Mouse (Mus musculus) lung, embryonic 16.5 days (tissue): ENCODE data around the gene Clybl. TPM values are rescaled to one million over a fixed set of nuclear protein-coding genes. Genes with fewer than 3 reads are reported as not detected.

Experiments
- ATAC-seq: fragments of 200-750 bp; cut with Nextera tagmentation; 2 replicates; pipeline ENCODE4 v1.8.0; 2017; ENCODE audit warnings: low read depth, mild to moderate bottlenecking, moderate library complexity
- H3K27ac ChIP-seq: fragments of 300-500 bp; sonication (generic); 2 replicates; pipeline ENCODE4 v1.5.1; 2014; ENCODE audit warnings: mild to moderate bottlenecking, control low read depth, low read length
- H3K27me3 ChIP-seq: fragments of 300-500 bp; sonication (generic); 2 replicates; pipeline ENCODE4 v1.6.1; 2014; ENCODE audit warnings: low read depth, low read length, mixed read lengths; ENCODE audit not compliant: control insufficient read depth, insufficient read depth
- H3K36me3 ChIP-seq: fragments of 300-500 bp; sonication (generic); 2 replicates; pipeline ENCODE4 v1.6.1; 2014; ENCODE audit warnings: low read length; ENCODE audit not compliant: control insufficient read depth, insufficient read depth
- H3K4me1 ChIP-seq: fragments of 300-500 bp; sonication (generic); replicated peaks from 2 replicates; pipeline ENCODE4 v1.6.1; 2014; ENCODE audit warnings: low read length, mixed read lengths; ENCODE audit not compliant: control insufficient read depth, insufficient read depth
- H3K4me2 ChIP-seq: fragments of 300-500 bp; sonication (generic); 2 replicates; pipeline ENCODE4 v1.6.1; 2014; ENCODE audit warnings: low read depth, low read length, control low read depth
- H3K4me3 ChIP-seq: fragments of 300-500 bp; sonication (generic); 2 replicates; pipeline ENCODE4 v1.5.1; 2014; ENCODE audit warnings: mild to moderate bottlenecking, low read length, control low read depth
- H3K9ac ChIP-seq: fragments of 300-500 bp; sonication (generic); 2 replicates; pipeline ENCODE4 v1.6.1; 2014; ENCODE audit warnings: low read length, control low read depth
- H3K9me3 ChIP-seq: fragments of 300-500 bp; sonication (generic); 2 replicates; pipeline ENCODE4 v1.6.1; 2016; ENCODE audit warnings: low read length; ENCODE audit not compliant: control insufficient read depth
- WGBS: fragments of 180-500 bp; shearing (Covaris S2); extraction: QIAGEN DNeasy Blood & Tissue Kit; methylation state at CpG from one replicate; pipeline ENCODE4 v1.1.7; 2014; 5-methylcytosine and 5-hydroxymethylcytosine counted together
- polyA plus RNA-seq: library from polyadenylated mRNA; unstranded; fragments of >200 nt; fragmentation: Nextera tagmentation; extraction: Ambion mirVana; gene quantifications from 2 replicates; pipeline ENCODE4 v1.2.1, GENCODE M21; 2015

The Clybl gene
- polyA plus RNA-seq, 1 experiment from 2014 or later = 22.3 TPM

GRCm38 (mm10) chr14:122404596-122405154 lies 223.2 kb downstream of the Clybl start:
- no peak overlapping the region for H3K9ac ChIP-seq
- WGBS = 83% methylated on average over 7 of the region's 7 CpGs
- H3K4me2 ChIP-seq = no peak overlapping the region
- no peak overlapping the region for H3K27ac ChIP-seq
- ATAC-seq = no peak
- no peak overlapping the region for H3K4me3 ChIP-seq
- no peaks in the 10 kb centered on the region for H3K9me3 ChIP-seq
- peaks cover 7% of the 10 kb centered on the region; the same call in 1 of the 2 replicates for H3K4me1 ChIP-seq
- H3K36me3 ChIP-seq = no peaks in the 10 kb centered on the region
- peaks cover 45% of the 10 kb centered on the region for H3K27me3 ChIP-seq

GRCm38 (mm10) chr14:122405236-122405635 lies 223.7 kb downstream of the Clybl start:
- Histone ChIP-seq H3K4me1 (peaks cover 7% of the 10 kb centered on the region; the same call in 1 of the 2 replicates), H3K36me3 (no peaks in the 10 kb centered on the region), H3K27me3 (peaks cover 45% of the 10 kb centered on the region), H3K9ac (no peak overlapping the region), H3K4me2 (no peak overlapping the region), H3K27ac (no peak overlapping the region), H3K9me3 (no peaks in the 10 kb centered on the region), H3K4me3 (no peak overlapping the region)
- ATAC-seq = no peak
- WGBS = 63% methylated on average over 12 of the region's 12 CpGs

DNA sequence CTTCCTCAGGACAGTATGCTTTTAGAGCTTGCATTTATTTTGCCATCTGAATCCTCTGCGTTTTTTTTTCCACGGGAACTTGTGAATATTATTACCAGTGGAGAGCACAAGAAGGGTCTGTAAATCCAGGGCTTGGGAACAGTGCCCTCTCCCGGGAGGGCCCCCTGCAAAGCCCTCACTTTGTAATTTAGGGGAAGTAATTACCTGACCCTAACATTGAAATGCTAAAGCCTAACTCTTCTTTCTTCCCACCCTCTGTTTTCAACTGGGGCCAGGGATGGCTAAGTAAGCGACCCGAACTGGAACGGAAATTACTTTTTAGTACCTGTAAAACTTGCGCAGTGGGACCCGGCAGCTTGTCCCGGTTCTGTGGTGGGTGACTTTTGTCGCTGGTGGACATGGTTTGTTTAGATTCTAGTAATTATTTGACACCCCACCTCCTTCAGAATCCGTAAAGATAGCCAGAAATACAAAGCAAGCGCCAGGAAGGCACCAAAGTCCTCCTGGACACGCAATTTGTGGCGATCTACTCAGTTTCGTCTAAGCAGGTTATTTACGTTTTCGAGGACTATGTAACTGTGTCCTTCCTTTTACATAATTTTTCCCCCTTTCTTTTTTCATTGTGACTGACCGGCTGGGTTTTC lies 224.5 kb downstream of the Clybl start:
- H3K27ac ChIP-seq = no peak overlapping the region
- WGBS = 2% methylated on average over 18 of the region's 18 CpGs
- ATAC-seq = no peak
- H3K27me3 ChIP-seq = peaks cover 45% of the 10 kb centered on the region
- no peak overlapping the region for H3K9ac ChIP-seq
- H3K9me3 ChIP-seq = no peaks in the 10 kb centered on the region
- peak overlapping the region; percentile 64 for H3K4me2 ChIP-seq
- H3K4me1 ChIP-seq = peaks cover 7% of the 10 kb centered on the region; the same call in 1 of the 2 replicates
- no peaks in the 10 kb centered on the region for H3K36me3 ChIP-seq
- peak overlapping the region; percentile 39 for H3K4me3 ChIP-seq

- peaks cover 7% of the 10 kb centered on the region; the same call in 1 of the 2 replicates for H3K4me1 ChIP-seq
- H3K4me3 ChIP-seq = peak overlapping the region; percentile 39
- H3K27me3 ChIP-seq = peaks cover 45% of the 10 kb centered on the region
- H3K36me3 ChIP-seq = no peaks in the 10 kb centered on the region
- H3K4me2 ChIP-seq = peak overlapping the region; percentile 64
- 1% methylated on average over 58 of the region's 58 CpGs for WGBS
- H3K9ac ChIP-seq = peak overlapping the region; percentile 29; the same call in 1 of the 2 replicates
- ATAC-seq = peak; percentile 51; the same call in 1 of the 2 replicates
- no peak overlapping the region for H3K27ac ChIP-seq
- no peaks in the 10 kb centered on the region for H3K9me3 ChIP-seq
Measured at GRCm38 (mm10) chr14:122406541-122407219, 225.2 kb downstream of the Clybl start.

GRCm38 (mm10) chr14:122412841-122413541 lies 231.5 kb downstream of the Clybl start:
- Histone ChIP-seq H3K27ac (no peak overlapping the region), H3K9ac (no peak overlapping the region), H3K4me1 (no peaks in the 10 kb centered on the region), H3K9me3 (no peaks in the 10 kb centered on the region), H3K4me3 (no peak overlapping the region), H3K27me3 (peaks cover 10% of the 10 kb centered on the region), H3K36me3 (no peaks in the 10 kb centered on the region), H3K4me2 (no peak overlapping the region)
- ATAC-seq = no peak
- WGBS = 53% methylated on average over 2 of the region's 2 CpGs

- H3K4me1 ChIP-seq = no peaks in the 10 kb centered on the region
- no peak overlapping the region for H3K4me2 ChIP-seq
- H3K27me3 ChIP-seq = peaks cover 5% of the 10 kb centered on the region
- ATAC-seq = no peak
- H3K4me3 ChIP-seq = no peak overlapping the region
- no peak overlapping the region for H3K27ac ChIP-seq
- H3K9me3 ChIP-seq = no peaks in the 10 kb centered on the region
- no peak overlapping the region for H3K9ac ChIP-seq
- WGBS = 78% methylated on average over 2 of the region's 2 CpGs
- no peaks in the 10 kb centered on the region for H3K36me3 ChIP-seq
Measured at GRCm38 (mm10) chr14:122413542-122413928, 232.0 kb downstream of the Clybl start.

DNA sequence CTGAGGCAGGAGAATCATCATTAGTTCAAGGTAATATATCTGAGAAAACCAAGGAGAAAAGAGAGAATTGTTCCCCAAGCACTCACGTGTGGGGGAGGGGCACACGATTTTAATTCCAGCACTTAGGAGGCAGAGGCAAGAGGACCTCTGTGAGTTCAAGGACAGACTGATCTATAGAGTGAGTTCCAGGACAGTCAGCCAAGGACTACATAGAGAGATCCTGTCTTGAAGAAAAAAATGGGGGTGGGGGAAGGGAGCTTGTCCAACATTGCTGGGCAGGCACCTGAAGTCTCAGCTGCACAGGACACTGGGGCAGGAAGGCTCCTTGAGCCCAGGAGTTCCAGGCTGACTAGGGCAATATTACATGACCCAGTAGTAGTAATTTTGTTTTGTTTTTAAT lies 233.3 kb downstream of the Clybl start:
- no peak for ATAC-seq
- H3K4me2 ChIP-seq = no peak overlapping the region
- WGBS = 77% methylated on average over 2 of the region's 2 CpGs

DNA sequence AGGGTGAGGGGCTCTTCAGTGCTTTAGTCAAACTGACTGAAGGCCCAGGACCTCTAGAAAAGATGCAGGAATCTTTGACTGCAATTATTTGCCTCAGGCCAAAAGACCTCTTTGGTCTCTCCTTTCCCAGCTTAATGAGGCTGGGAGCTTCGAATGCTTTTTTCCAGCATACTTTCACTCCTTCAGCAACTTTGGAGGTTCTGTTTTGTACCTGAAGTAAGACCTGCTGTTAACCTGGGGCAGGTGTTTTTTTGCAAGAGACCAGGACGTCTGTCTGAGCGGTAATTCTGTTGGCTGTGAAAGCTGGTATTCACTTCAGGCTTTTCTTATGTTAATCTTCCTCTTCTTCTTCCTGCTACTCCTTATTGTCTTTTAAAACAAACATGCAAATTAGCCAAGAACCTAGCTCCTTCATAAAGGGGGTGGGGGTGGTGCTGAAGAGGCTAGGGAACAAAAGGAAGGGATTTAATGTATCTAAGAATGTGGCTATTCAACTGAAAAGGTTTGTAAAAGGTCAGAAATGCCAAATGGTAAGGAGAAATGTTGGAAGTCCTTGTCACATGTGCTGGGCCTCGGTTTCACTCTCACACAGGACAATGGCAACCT lies 234.8 kb downstream of the Clybl start:
- 40% methylated on average over 4 of the region's 4 CpGs for WGBS

More for the DNA sequence above, 233.3 kb downstream of the Clybl start:
- Histone ChIP-seq H3K27ac (no peak overlapping the region), H3K27me3 (no peaks in the 10 kb centered on the region; the same call in 1 of the 2 replicates), H3K9ac (no peak overlapping the region), H3K4me1 (no peaks in the 10 kb centered on the region), H3K4me3 (no peak overlapping the region), H3K36me3 (no peaks in the 10 kb centered on the region), H3K9me3 (no peaks in the 10 kb centered on the region)

More for the DNA sequence above, 234.8 kb downstream of the Clybl start:
- H3K27ac ChIP-seq = no peak overlapping the region
- no peaks in the 10 kb centered on the region for H3K9me3 ChIP-seq
- H3K9ac ChIP-seq = no peak overlapping the region
- no peaks in the 10 kb centered on the region for H3K27me3 ChIP-seq
- H3K36me3 ChIP-seq = no peaks in the 10 kb centered on the region
- no peak overlapping the region for H3K4me2 ChIP-seq
- no peak overlapping the region for H3K4me3 ChIP-seq
- no peaks in the 10 kb centered on the region for H3K4me1 ChIP-seq
- no peak for ATAC-seq
